Mouse (Mus musculus): ENCODE measurements around the gene Cep112. TPM values are rescaled to one million over a fixed set of nuclear protein-coding genes. Genes with fewer than 3 reads are reported as not detected.

Gene Cep112
- total RNA-seq (2014; rRNA removed) (19.5 and 33.5 TPM in 2 replicates), polyA plus RNA-seq (2015; fragmentation: Nextera tagmentation; extraction: Ambion mirVana) (13.9 and 14.1 TPM in 2 replicates)

DNA sequence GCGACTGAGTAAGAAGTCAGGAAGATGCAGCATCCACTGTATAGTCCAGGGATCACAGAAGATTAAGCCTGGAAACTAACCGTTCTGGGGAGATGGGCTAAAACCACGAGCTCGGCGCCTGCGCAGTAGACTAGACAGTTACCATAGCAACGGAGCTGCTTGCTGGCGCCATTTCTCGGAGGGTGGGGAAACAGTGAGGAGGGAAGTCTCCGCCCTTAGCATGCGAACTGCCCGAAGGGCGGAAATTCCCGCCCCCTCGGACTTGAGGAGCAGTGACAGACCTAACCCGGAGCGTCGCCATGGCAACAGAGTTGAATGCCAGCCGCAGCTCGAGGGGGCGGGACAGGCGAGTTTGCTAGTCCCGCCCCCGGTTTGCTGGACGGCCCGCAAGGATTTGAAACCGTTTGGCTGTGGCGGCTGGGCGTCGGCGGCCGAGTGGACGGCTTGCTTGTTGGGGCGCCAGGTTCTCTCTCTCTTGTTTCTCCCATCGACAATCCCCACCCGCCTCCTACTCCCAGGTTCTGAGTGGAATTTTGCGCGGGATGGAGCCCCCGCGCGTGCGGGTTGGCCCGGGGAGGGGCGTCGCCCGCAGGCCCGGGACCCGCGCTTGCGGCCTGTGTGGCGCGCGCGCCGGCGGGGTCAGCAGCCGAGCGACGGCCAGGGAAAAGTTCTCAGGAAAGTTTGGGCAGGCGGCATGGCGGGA lies at the start of gene Cep112:
TSS of gene Cep112 (plus strand) at position 304 of the 703 bp plus-strand sequence.
- peak; percentile 99 for DNase-seq (ENCODE audit: low spot score)
- Histone ChIP-seq H3K27ac (ENCODE audit: low read depth, low read length) (no peak within 1 kb of the TSS), H3K36me3 (ENCODE audit: insufficient read depth, low read length) (no peaks in the 10 kb centered on the region), H3K4me3 (ENCODE audit: low read depth, low read length) (peak within 1 kb of the TSS; percentile 64), H3K27me3 (ENCODE audit: insufficient read depth, low read length) (no peaks in the 10 kb centered on the region), H3K9ac (replicated peaks; ENCODE audit: low read length, poor library complexity, severe bottlenecking) (peak within 1 kb of the TSS; percentile 62), H3K4me1 (ENCODE audit: insufficient read depth, low read length) (peaks cover 7% of the 10 kb centered on the region; the same call in 1 of the 2 replicates), H3K9me3 (ENCODE audit: low read length) (no peaks in the 10 kb centered on the region), H3K4me2 (ENCODE audit: low read depth, low read length, poor library complexity, severe bottlenecking) (peak within 1 kb of the TSS; percentile 72)
- peak; percentile 94 for ATAC-seq (ENCODE audit: low FRiP score)
- no peak for TF ChIP-seq CTCF (IDR thresholded peaks at IDR 0.05)
- under 1% methylated on average over 60 of the region's 61 CpGs for WGBS

DNA sequence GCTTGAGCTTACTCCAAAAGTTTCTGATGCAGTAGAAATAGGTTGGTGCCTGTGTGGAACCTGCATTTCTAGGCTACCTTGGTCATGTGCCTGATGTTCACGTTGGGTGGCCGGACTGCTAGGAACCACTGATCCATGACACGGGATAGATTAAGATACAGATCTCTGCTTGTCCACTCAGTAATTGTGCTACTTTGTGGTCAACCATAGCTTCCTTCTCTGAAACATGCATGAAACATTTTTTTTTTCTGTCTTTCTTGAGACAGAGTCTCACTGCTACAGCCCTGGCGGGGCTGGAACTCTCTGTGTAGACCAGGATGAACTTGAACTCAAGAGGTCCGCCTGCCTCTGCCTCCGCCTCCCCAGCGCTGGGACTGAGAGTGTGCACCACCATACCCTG lies 48.2 kb upstream of the Cep112 start:
- no peaks in the 10 kb centered on the region for H3K9me3 ChIP-seq (ENCODE audit: low read length)
- 94% methylated on average over 7 of the region's 7 CpGs for WGBS
- H3K4me1 ChIP-seq (ENCODE audit: insufficient read depth, low read length), result no peaks in the 10 kb centered on the region
- no peak for TF ChIP-seq CTCF (IDR thresholded peaks at IDR 0.05)
- no peaks in the 10 kb centered on the region for H3K27me3 ChIP-seq (ENCODE audit: insufficient read depth, low read length)
- H3K4me2 ChIP-seq (ENCODE audit: low read depth, low read length, poor library complexity, severe bottlenecking), result no peak overlapping the region
- no peak overlapping the region for H3K4me3 ChIP-seq (ENCODE audit: low read depth, low read length)
- DNase-seq (ENCODE audit: low spot score) (no peak), ATAC-seq (ENCODE audit: low FRiP score) (no peak)
- H3K27ac ChIP-seq (ENCODE audit: low read depth, low read length), result no peak overlapping the region
- H3K36me3 ChIP-seq (ENCODE audit: insufficient read depth, low read length), result no peaks in the 10 kb centered on the region
- no peak overlapping the region for H3K9ac ChIP-seq (replicated peaks; ENCODE audit: low read length, poor library complexity, severe bottlenecking)

DNA sequence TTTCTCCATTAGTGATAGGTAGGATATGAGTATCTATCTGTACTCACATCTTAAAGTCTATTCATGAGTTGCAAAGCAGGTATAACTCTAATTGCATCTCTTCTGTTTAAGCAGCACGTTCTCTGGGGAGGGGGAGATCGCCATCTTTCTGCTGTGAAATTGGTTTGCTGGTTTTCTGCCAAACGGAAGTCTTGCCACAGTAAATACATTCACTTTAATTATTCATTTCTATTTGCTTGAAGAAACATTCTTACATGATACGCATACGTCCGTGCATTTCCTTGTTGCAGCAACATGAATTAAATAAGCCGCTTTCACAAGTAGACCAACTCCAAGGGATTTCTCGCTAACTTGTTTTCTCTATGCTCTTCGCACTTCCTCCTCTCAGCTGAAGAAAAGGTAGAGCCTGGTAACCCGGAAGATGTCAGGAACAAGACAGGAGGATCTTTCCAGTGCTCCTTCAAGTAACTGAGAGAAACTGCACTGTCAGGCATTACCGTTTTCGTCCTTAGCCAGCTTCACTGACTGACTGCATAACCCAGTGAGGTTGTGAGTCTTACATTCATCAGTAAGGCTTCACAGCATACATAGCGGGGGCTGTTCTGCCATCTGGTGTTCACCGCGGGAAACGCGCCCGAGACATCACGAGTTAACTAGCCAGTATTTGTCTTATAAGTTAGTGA lies 47.2 kb upstream of the Cep112 start:
- H3K4me2 ChIP-seq (ENCODE audit: low read depth, low read length, poor library complexity, severe bottlenecking), result peak overlapping the region; percentile 19; the same call in 1 of the 2 replicates
- no peaks in the 10 kb centered on the region for H3K27me3 ChIP-seq (ENCODE audit: insufficient read depth, low read length)
- no peaks in the 10 kb centered on the region for H3K9me3 ChIP-seq (ENCODE audit: low read length)
- 24% methylated on average over 19 of the region's 19 CpGs for WGBS
- no peaks in the 10 kb centered on the region for H3K36me3 ChIP-seq (ENCODE audit: insufficient read depth, low read length)
- DNase-seq (ENCODE audit: low spot score) (peak; percentile 93), ATAC-seq (ENCODE audit: low FRiP score) (peak; percentile 74; the same call in 1 of the 2 replicates)
- H3K9ac ChIP-seq (replicated peaks; ENCODE audit: low read length, poor library complexity, severe bottlenecking), result no peak overlapping the region
- H3K4me3 ChIP-seq (ENCODE audit: low read depth, low read length), result no peak overlapping the region
- H3K27ac ChIP-seq (ENCODE audit: low read depth, low read length), result 0 out of 2 replicates have a peak overlapping the region, but pooled peaks have one; percentile 2
- peak; percentile 94 for TF ChIP-seq CTCF (IDR thresholded peaks at IDR 0.05)
- no peaks in the 10 kb centered on the region for H3K4me1 ChIP-seq (ENCODE audit: insufficient read depth, low read length)

GRCm38 (mm10) chr11:108378363-108378751 lies 46.6 kb upstream of the Cep112 start:
- ATAC-seq (ENCODE audit: low FRiP score) (no peak), DNase-seq (ENCODE audit: low spot score) (no peak)
- TF ChIP-seq CTCF (IDR thresholded peaks at IDR 0.05), result no peak
- no peaks in the 10 kb centered on the region for H3K4me1 ChIP-seq (ENCODE audit: insufficient read depth, low read length)
- H3K36me3 ChIP-seq (ENCODE audit: insufficient read depth, low read length), result no peaks in the 10 kb centered on the region
- 82% methylated on average over 4 of the region's 4 CpGs for WGBS
- H3K27ac ChIP-seq (ENCODE audit: low read depth, low read length), result no peak overlapping the region
- H3K9ac ChIP-seq (replicated peaks; ENCODE audit: low read length, poor library complexity, severe bottlenecking), result no peak overlapping the region
- no peak overlapping the region for H3K4me2 ChIP-seq (ENCODE audit: low read depth, low read length, poor library complexity, severe bottlenecking)
- H3K9me3 ChIP-seq (ENCODE audit: low read length), result no peaks in the 10 kb centered on the region
- H3K4me3 ChIP-seq (ENCODE audit: low read depth, low read length), result no peak overlapping the region
- no peaks in the 10 kb centered on the region for H3K27me3 ChIP-seq (ENCODE audit: insufficient read depth, low read length)

- WGBS, result 78% methylated on average over 3 of the region's 3 CpGs
- Histone ChIP-seq H3K4me3 (ENCODE audit: low read depth, low read length) (no peak overlapping the region), H3K36me3 (ENCODE audit: insufficient read depth, low read length) (no peaks in the 10 kb centered on the region), H3K9ac (replicated peaks; ENCODE audit: low read length, poor library complexity, severe bottlenecking) (no peak overlapping the region), H3K27me3 (ENCODE audit: insufficient read depth, low read length) (no peaks in the 10 kb centered on the region), H3K9me3 (ENCODE audit: low read length) (no peaks in the 10 kb centered on the region), H3K4me2 (ENCODE audit: low read depth, low read length, poor library complexity, severe bottlenecking) (no peak overlapping the region), H3K4me1 (ENCODE audit: insufficient read depth, low read length) (peaks cover 4% of the 10 kb centered on the region; the same call in 1 of the 2 replicates), H3K27ac (ENCODE audit: low read depth, low read length) (no peak overlapping the region)
- ATAC-seq (ENCODE audit: low FRiP score) (no peak), DNase-seq (ENCODE audit: low spot score) (no peak)
- no peak for TF ChIP-seq CTCF (IDR thresholded peaks at IDR 0.05)
Measured at GRCm38 (mm10) chr11:108382664-108383063, 42.3 kb upstream of the Cep112 start.

Measured in midbrain, postnatal 0 days (tissue).